Mouse (Mus musculus): Measurements from ENCODE around the gene Dnajb14. TPM values are rescaled to one million over a fixed set of nuclear protein-coding genes. Genes with fewer than 3 reads are reported as not detected.

The Dnajb14 gene
- polyA plus RNA-seq, 1 experiment from 2014 or later = 7.9 TPM

Other genes with a start within 250 kb of the Dnajb14 start
- gene Ddit4l, start 246.1 kb upstream of the Dnajb14 start, polyA plus RNA-seq (2016; fragmentation: Nextera tagmentation; extraction: Ambion mirVana) = 6.7 and 11.2 TPM in 2 replicates
- not detected in 2 replicates for gene Gm21962, start 196.2 kb upstream of the Dnajb14 start, polyA plus RNA-seq (2016; fragmentation: Nextera tagmentation; extraction: Ambion mirVana)
- 3,248 and 3,273 TPM in 2 replicates for gene H2afz, start 3.2 kb upstream of the Dnajb14 start, polyA plus RNA-seq (2016; fragmentation: Nextera tagmentation; extraction: Ambion mirVana)
- gene Lamtor3, start 50.8 kb downstream of the Dnajb14 start, polyA plus RNA-seq (2016; fragmentation: Nextera tagmentation; extraction: Ambion mirVana) = 86.7 and 88.8 TPM in 2 replicates
- gene Dapp1, start 113.9 kb downstream of the Dnajb14 start, polyA plus RNA-seq (2016; fragmentation: Nextera tagmentation; extraction: Ambion mirVana) = 2.1 and 2.3 TPM in 2 replicates
- gene 1110002E22Rik, start 197.4 kb downstream of the Dnajb14 start, polyA plus RNA-seq (2016; fragmentation: Nextera tagmentation; extraction: Ambion mirVana) = 0.04 and 0.05 TPM in 2 replicates
- gene Gm5105, start 199.7 kb downstream of the Dnajb14 start, polyA plus RNA-seq (2016; fragmentation: Nextera tagmentation; extraction: Ambion mirVana) = 0.09 TPM in 1 of 2 replicates, not detected in the other

Data from embryonic facial prominence, embryonic 10.5 days (tissue).